Mouse (Mus musculus) myocyte (in vitro differentiated cells): ENCODE data around the gene Ccdc157.

ENCODE experiments used
- POLR2A ChIP-seq: IDR thresholded peaks from one replicate; pipeline ENCODE4 v1.6.1; 2011; ENCODE audit warnings: low read depth, mild to moderate bottlenecking, control low read depth, moderate library complexity; ENCODE audit not compliant: insufficient read length
- POLR2AphosphoS2 ChIP-seq: IDR thresholded peaks from one replicate; pipeline ENCODE4 v1.6.1; 2011; ENCODE audit warnings: low read depth, control low read depth; ENCODE audit not compliant: insufficient read length
- SRF ChIP-seq: IDR thresholded peaks from one replicate; pipeline ENCODE4 v1.6.1; 2011; ENCODE audit warnings: low read depth; ENCODE audit not compliant: control insufficient read depth, insufficient read length

DNA sequence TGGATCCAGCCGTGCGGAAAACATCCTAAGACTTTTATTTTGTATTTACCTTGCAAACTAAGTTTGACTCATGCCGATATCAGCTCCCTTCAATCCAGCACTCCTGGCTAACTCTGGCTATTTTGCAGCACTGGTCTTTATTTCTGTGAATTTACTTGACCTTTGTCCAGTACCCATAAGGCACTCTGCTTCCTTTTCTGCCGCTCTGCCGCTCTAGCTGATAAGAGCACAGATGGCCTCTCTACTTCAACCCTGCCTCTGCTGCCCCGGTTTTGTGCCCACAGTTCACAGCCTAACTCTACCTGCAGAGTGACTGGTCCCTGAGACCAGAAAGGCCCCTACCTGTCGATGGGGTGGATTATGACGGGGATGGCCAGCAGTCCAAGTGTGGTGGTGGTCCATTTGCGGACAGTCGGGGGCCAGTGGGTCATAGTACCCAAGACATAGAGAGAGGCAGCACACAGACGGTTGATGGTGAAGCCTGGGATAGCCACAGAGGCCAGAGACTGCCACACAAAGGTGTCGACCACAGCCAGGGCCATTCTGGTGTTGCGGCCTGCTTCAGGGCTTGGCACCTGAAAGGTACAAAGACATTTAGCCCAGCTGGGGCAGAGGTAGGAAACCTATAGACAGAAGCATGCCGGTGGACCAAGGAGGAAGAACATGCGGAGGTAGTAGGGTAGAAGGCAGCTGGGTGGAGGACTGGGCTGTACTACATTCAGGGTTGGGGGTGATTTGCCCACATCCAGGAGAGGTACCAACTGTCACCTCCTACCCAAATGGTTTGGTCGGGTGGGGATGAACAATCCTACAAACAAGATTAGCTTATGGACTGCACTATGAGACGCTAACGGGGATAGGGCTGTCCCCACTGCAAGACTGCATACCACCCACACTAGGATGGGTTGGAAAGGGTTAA lies 66.4 kb downstream of the Ccdc157 start:
- no peak for TF ChIP-seq SRF
- no peak for TF ChIP-seq POLR2A
- no peak for TF ChIP-seq POLR2AphosphoS2
